Mouse (Mus musculus) bone marrow, adult 2 months (tissue): ENCODE measurements at regions not wholly inside any gene's neighbourhood (a gene's known extent, or its start where the extent isn't known, plus 50 kb on each side); places are given as distances from the start of the nearest gene placed in this dataset.

Experiments
- H3K27ac ChIP-seq: fragments of 200-500 bp; 2 replicates; pipeline ENCODE4 v1.5.1; 2012; ENCODE audit warnings: low read depth, mild to moderate bottlenecking, control low read depth, inconsistent platforms, low read length; ENCODE audit not compliant: control insufficient read depth, poor library complexity, insufficient read depth
- H3K4me1 ChIP-seq: fragments of 200-500 bp; 2 replicates; pipeline ENCODE4 v1.6.1; 2011; ENCODE audit warnings: low read length; ENCODE audit not compliant: control insufficient read depth, insufficient read depth
- H3K4me3 ChIP-seq: fragments of 200-500 bp; replicated peaks from 2 replicates; pipeline ENCODE3; 2011; ENCODE audit warnings: mild to moderate bottlenecking, low read depth, low read length, control low read depth; ENCODE audit not compliant: control insufficient read depth
- CTCF ChIP-seq: fragments of 200-500 bp; IDR thresholded peaks from 2 replicates; pipeline ENCODE4 v1.5.1; 2011; ENCODE audit warnings: low read length, control low read depth; ENCODE audit not compliant: control insufficient read depth, insufficient read depth
- POLR2A ChIP-seq: fragments of 200-500 bp; IDR thresholded peaks from 2 replicates; pipeline ENCODE4 v1.6.1; 2011; ENCODE audit warnings: low read depth, mild to moderate bottlenecking, control low read depth, low read length, borderline replicate concordance; ENCODE audit not compliant: control insufficient read depth
- WGBS: fragments of 180-500 bp; shearing (Covaris S2); methylation state at CpG from one replicate; pipeline ENCODE4 v1.1.7; 2018; 5-methylcytosine and 5-hydroxymethylcytosine counted together

DNA sequence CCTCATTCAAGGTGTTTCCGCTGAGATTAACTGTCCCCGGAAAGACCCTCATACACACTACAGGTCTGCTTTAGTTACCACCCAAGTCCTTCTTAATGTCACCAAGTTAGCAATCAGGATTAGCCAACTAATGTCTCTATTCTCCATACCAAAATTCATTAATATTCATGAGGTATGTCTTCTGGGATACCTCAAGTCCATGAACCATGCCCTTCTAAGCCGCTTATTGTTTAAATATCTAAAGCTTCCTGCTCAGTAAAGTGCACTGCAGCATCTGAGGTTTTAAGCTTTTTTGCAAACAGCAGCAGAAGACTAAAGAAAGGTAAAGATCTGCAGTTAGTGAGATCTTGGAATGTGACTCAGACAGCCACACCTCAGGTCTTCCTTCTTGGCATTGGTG is 440.2 kb downstream of the 1810013L24Rik start:
- Histone ChIP-seq H3K4me1 (no peaks in the 10 kb centered on the region), H3K27ac (no peak overlapping the region), H3K4me3 (no peak overlapping the region)
- 75% methylated on average over 3 of the region's 3 CpGs for WGBS
- TF ChIP-seq CTCF, result no peak
- TF ChIP-seq POLR2A, result no peak

DNA sequence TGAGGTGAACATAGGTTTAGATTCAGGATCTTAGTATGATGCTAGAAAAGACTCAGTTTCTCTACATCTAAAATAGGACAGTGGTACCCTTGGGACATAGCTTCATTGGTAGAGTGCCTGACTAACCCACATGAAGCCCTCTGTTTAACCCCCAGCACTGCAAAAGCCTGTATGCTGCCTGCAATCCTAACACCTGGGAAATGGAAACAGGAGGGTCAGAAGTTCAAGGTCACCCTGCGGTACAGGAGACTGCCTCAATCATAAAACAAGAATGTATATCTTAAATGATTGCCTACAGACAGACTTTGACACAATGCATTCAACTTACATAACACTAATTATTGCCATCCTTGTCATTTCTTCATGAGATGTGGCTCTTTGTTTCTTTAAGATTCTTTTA is 440.8 kb downstream of the 1810013L24Rik start:
- Histone ChIP-seq H3K4me1 (no peaks in the 10 kb centered on the region), H3K27ac (no peak overlapping the region), H3K4me3 (no peak overlapping the region)
- no peak for TF ChIP-seq CTCF
- TF ChIP-seq POLR2A, result no peak
- WGBS, result 77% methylated on average over 1 of the region's 1 CpGs

DNA sequence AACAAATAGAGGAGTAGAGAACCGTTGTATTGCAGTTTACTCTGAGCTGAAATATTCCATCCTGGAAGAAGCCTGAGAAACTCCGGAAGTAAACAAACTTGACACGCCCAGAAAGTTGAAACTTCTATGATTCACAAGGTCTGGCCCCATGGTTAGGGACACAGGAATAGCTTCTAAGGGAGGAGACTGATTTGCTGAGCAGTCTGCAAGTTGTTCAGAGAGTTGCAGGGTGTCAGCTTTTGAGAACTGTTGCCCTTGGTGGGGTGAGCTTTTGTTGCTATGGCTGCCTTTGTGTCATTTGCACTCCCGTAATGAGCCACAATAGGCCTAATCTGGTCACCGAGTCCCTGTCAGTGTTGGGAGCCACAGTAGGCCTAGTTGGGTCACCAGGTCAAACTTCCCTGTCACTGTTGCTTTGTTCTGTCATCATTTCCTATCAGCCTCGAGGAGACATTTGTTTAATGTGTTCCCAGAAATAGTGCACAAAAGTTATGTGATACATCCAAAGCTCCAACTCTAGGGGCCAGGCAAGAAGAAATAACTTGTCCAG is 443.9 kb downstream of the 1810013L24Rik start:
- Histone ChIP-seq H3K4me1 (no peaks in the 10 kb centered on the region), H3K27ac (no peak overlapping the region), H3K4me3 (no peak overlapping the region)
- WGBS, result 68% methylated on average over 6 of the region's 6 CpGs
- TF ChIP-seq POLR2A (no peak), CTCF (no peak)

DNA sequence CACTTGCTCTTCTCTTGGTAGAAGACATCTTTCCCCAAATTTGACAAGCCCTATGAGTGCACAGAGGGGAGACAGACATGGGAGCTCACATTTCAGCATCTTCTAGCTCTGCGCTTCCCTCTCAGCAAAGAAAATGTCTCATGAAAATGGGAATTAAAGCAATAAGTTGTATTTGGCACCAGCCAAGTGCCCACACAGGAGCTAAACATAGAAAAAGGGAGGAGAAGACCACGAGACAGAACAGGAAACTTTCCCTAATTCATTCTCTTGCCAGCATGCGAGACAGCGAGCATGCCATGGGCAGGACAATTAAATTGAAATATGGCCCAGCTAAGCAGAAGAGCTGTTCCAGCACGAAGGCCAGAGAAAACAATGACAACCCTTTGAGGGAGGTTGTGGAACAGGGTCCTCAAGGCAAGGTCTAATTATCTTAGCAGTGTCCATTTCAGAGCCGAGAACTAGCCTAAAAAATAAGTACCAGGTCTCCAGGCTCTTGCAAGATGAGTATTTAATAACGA is 444.7 kb downstream of the 1810013L24Rik start:
- WGBS, result 53% methylated on average over 7 of the region's 7 CpGs
- TF ChIP-seq CTCF, result no peak
- TF ChIP-seq POLR2A, result no peak
- Histone ChIP-seq H3K27ac (no peak overlapping the region), H3K4me3 (no peak overlapping the region), H3K4me1 (no peaks in the 10 kb centered on the region)

DNA sequence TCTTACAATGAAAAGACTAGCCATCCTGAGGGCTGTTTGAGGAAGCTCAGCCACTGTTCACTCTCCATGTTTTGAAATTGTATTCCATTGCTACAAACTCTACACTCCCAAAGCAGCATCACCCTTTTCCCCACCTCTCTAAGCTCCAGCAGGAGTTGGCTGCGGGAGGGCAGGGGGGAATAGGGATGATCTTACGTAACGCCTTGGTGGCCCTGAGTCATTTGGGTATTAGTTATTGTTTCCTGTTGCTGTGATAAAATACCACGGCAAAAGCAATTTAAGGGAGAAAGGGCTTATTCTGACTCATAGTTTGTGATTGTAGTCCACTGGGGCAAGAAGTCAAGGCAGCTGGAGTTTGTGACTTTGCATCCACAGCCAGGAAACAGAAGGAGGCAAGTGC is 445.5 kb downstream of the 1810013L24Rik start:
- H3K4me1 ChIP-seq, result no peaks in the 10 kb centered on the region
- no peak for TF ChIP-seq CTCF
- no peak for TF ChIP-seq POLR2A
- 60% methylated on average over 4 of the region's 4 CpGs for WGBS
- no peak overlapping the region for H3K27ac ChIP-seq
- H3K4me3 ChIP-seq, result no peak overlapping the region

DNA sequence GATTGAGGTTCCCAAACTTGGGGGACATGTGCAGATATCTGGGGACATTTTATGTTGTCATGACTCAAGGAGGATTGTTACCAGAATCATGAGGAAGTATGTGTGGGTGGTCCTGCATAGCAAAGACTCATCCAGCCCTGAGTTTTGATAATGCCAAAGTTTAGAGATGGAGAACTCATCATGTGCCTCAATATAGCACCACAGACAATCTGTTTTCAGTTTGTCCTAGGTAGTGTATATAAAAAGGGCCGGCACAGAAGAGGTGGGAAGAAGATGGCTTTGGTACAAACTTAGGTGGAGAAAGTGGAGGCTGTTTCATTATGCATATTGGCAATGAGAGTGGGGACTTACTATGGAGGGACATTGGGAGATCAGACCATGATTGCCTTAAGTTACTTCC is 447.2 kb downstream of the 1810013L24Rik start:
- H3K4me3 ChIP-seq, result no peak overlapping the region
- no peak overlapping the region for H3K27ac ChIP-seq
- H3K4me1 ChIP-seq, result no peaks in the 10 kb centered on the region
- 84% methylated on average over 1 of the region's 1 CpGs for WGBS
- TF ChIP-seq POLR2A, result no peak
- no peak for TF ChIP-seq CTCF

DNA sequence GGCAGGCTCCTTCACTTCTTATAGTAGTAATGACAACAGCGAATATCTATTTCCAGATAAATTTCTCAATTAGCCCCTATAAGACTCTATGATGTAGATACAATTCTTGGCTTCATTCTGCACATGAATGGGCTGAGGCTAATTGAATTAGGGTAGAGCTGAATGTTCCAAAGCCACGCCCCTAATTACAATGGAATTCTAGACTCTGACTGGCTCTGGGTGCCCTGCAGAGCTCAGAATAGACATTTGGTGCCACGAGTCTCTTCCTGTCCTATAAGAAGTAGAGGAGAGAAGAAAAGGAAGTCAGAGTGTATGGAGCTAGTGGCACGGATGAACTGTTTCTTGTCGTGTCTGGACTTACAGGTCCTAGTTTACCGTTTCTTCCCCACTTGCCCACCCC is 449.8 kb downstream of the 1810013L24Rik start:
- TF ChIP-seq CTCF (no peak), POLR2A (no peak)
- 57% methylated on average over 6 of the region's 6 CpGs for WGBS
- no peak overlapping the region for H3K4me3 ChIP-seq

DNA sequence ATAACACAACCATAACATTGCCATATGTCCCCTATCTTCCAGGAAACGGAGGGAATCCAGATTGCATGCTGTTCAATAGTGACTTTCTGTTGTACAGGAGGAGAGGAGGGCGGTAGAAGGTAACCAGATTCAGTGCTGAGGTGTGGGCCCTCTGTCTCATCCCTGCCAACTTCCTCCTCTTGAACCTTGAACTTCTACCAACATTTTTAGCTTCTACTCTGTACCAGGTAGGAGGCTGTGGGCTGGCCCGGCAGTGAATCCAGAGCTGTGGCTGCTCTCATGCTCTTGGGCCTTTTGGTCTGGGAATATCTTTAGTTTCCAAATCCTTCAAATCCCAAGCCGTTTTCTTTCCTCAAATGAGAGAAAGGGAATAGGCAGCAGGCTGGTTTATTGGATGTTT is 450.5 kb downstream of the 1810013L24Rik start:
- Histone ChIP-seq H3K4me3 (no peak overlapping the region), H3K27ac (no peak overlapping the region), H3K4me1 (no peaks in the 10 kb centered on the region)
- 55% methylated on average over 4 of the region's 4 CpGs for WGBS
- TF ChIP-seq POLR2A, result no peak
- TF ChIP-seq CTCF, result no peak

More for the DNA sequence above, 449.8 kb downstream of the 1810013L24Rik start:
- Histone ChIP-seq H3K4me1 (no peaks in the 10 kb centered on the region), H3K27ac (no peak overlapping the region)

DNA sequence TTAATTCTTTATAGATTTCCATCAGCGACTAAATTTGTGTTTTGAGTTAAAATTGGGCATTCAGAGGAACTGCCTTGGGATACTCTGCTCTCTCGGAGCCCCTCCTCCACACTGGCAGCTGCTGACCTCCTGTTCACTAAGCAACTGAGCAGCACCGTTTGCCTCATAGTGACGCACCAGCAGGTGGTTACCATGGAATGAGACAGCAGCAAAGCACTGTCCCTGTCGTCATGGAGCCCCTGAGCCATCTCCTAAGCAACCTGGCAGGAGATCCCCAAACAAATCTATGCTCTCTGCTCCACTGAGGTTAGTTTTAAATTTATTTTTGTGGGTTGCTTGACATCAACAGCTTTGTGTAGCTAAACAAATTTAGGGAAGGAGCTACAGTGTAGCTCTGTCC is 451.0 kb downstream of the 1810013L24Rik start:
- no peak overlapping the region for H3K4me3 ChIP-seq
- H3K4me1 ChIP-seq, result no peaks in the 10 kb centered on the region
- TF ChIP-seq POLR2A (no peak), CTCF (no peak)
- WGBS, result 27% methylated on average over 5 of the region's 5 CpGs
- no peak overlapping the region for H3K27ac ChIP-seq
